Mouse (Mus musculus) bone marrow, adult 2 months (tissue): ENCODE measurements around the gene Gpld1. TPM values are rescaled to one million over a fixed set of nuclear protein-coding genes. Genes with fewer than 3 reads are reported as not detected.

ENCODE experiments used
- H3K27ac ChIP-seq: fragments of 200-500 bp; 2 replicates; pipeline ENCODE4 v1.5.1; 2012; ENCODE audit warnings: low read depth, mild to moderate bottlenecking, control low read depth, inconsistent platforms, low read length; ENCODE audit not compliant: control insufficient read depth, poor library complexity, insufficient read depth
- H3K4me1 ChIP-seq: fragments of 200-500 bp; 2 replicates; pipeline ENCODE4 v1.6.1; 2011; ENCODE audit warnings: low read length; ENCODE audit not compliant: control insufficient read depth, insufficient read depth
- H3K4me3 ChIP-seq: fragments of 200-500 bp; replicated peaks from 2 replicates; pipeline ENCODE3; 2011; ENCODE audit warnings: mild to moderate bottlenecking, low read depth, low read length, control low read depth; ENCODE audit not compliant: control insufficient read depth
- CTCF ChIP-seq: fragments of 200-500 bp; IDR thresholded peaks from 2 replicates; pipeline ENCODE4 v1.5.1; 2011; ENCODE audit warnings: low read length, control low read depth; ENCODE audit not compliant: control insufficient read depth, insufficient read depth
- POLR2A ChIP-seq: fragments of 200-500 bp; IDR thresholded peaks from 2 replicates; pipeline ENCODE4 v1.6.1; 2011; ENCODE audit warnings: low read depth, mild to moderate bottlenecking, control low read depth, low read length, borderline replicate concordance; ENCODE audit not compliant: control insufficient read depth
- WGBS: fragments of 180-500 bp; shearing (Covaris S2); methylation state at CpG from one replicate; pipeline ENCODE4 v1.1.7; 2018; 5-methylcytosine and 5-hydroxymethylcytosine counted together
- polyA plus RNA-seq: library from polyadenylated mRNA; stranded (reverse); fragments of >200 nt; gene quantifications from 2 replicates; pipeline ENCODE4 v1.2.4, GENCODE M21; 2011; ENCODE audit warnings: low replicate concordance; ENCODE audit not compliant: missing spikeins, insufficient read depth, insufficient read length

Gene Gpld1
- polyA plus RNA-seq, 1 experiment = 0.27 TPM

- 71% methylated on average over 2 of the region's 2 CpGs for WGBS
- no peak overlapping the region for H3K27ac ChIP-seq
- H3K4me3 ChIP-seq = no peak overlapping the region
- TF ChIP-seq POLR2A (no peak), CTCF (no peak)
- H3K4me1 ChIP-seq = no peaks in the 10 kb centered on the region
These were observed 96.5 kb downstream of the Gpld1 start for GRCm38 (mm10) chr13:25039488-25039887.

Other genes starting within 250 kb of the Gpld1 start
- gene Armh2, start 201.9 kb upstream of the Gpld1 start, polyA plus RNA-seq = not detected in 2 replicates
- 91.4 and 105 TPM in 2 replicates for gene Gmnn, start 181.2 kb upstream of the Gpld1 start, polyA plus RNA-seq
- 67.8 and 76.9 TPM in 2 replicates for gene BC005537, start 141.5 kb upstream of the Gpld1 start, polyA plus RNA-seq
- gene Acot13, start 111.6 kb upstream of the Gpld1 start, polyA plus RNA-seq = 19.8 and 37.3 TPM in 2 replicates
- 26.5 and 37.7 TPM in 2 replicates for gene Tdp2, start 111.5 kb upstream of the Gpld1 start, polyA plus RNA-seq
- gene D130043K22Rik, start 98.0 kb upstream of the Gpld1 start, polyA plus RNA-seq = not detected in 2 replicates
- 0.23 and 1.3 TPM in 2 replicates for gene Aldh5a1, start 5.5 kb upstream of the Gpld1 start, polyA plus RNA-seq
- 4.9 and 23.9 TPM in 2 replicates for gene Mrs2, start 77.2 kb downstream of the Gpld1 start, polyA plus RNA-seq
- not detected in 2 replicates for gene Dcdc2a, start 112.9 kb downstream of the Gpld1 start, polyA plus RNA-seq